Mouse (Mus musculus): Measurements from ENCODE around the gene Wdr77.
A peak's percentile ranks its signal among the peaks of the same experiment; 100 is the strongest.
"Not testable (repeated sequence)": the region's sequence is repeated elsewhere in the genome, so short reads cannot be mapped to it uniquely, and the experiment has no call there.

Wdr77 gene

GRCm38 (mm10) chr3:105951348-105951747 lies 7.8 kb upstream of the Wdr77 start:
- no peak for DNase-seq (ENCODE audit: low spot score in 2 of 2)

DNA sequence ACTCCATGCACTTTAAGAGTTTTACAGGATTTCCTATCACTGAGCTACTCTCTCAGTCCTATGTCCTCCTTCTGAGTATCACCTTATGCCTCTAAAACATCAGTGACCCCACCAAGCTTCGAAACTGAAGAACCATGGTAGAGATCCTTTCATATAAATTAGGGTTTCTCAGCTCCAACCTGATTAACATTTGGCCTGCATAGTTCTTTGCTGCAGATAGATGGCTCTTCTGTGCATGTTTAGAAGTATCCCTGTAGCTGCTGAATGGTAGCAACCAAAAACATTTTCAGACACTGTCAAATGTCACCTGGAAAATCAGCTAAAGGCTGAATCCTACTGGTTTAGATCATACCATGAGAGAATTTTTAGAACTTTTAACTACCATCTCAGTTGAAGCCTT lies 1.9 kb upstream of the Wdr77 start:
- DNase-seq (ENCODE audit: low spot score in 2 of 2) = no peak

DNA sequence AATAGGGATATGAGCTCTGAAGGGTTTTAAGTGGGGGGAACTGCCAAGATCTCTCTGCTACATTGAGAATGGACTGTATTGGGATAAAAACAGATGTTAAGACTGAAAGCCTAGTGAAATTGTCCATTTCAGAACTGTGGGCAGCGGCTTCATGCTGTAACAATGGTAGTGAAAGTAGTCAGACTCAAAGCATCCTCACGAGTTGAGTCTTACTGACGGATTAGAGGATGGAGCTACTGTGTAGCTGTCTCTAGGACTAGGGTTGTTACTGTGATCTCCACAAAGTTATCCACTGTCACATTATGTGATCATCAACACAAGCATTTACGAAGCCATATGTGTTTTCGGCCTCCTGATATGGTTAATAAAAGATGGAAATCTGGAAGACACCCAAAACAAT lies 965 bp upstream of the Wdr77 start:
- DNase-seq (ENCODE audit: low spot score in 2 of 2) = no peak

DNA sequence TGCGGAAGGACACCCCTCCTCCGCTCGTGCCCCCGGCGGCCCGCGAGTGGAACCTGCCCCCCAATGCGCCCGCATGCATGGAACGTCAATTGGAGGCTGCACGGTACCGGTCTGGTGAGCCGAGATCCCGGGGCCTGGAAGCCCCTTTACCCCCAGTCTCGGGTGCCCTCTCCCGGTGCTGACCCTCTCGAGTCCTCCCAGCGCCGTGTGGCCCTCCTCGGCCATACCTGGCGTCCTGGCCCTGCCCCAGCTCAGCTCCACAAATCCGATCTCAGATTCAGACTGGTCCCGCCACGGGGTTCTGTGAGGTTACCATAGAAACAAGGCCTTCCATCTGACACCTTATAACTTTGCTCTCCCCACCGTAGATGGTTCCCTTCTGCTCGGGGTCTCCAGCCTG lies 416 bp downstream of the Wdr77 start:
- no peak for DNase-seq (ENCODE audit: low spot score in 2 of 2)

DNA sequence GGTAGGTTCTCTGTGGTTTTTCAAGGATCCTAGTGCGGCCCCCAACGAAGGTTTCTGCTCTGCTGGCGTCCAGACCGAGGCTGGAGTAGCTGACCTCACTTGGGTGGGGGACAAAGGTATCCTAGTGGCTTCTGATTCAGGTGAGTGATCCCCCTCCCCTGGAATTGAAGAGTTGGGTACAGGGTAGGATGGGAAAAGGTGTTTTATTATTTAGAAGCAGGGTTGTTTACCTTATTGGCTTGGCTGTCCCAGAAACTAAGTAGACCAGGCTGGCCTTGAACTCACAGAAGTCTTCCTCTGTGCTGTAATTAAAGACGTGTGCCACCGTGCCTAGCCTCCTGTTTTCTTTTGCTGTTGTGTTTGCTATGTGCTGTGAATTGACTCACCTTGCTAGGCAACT lies 830 bp downstream of the Wdr77 start, which contains the start of gene Atp5f1:
TSS of gene Atp5f1 (minus strand) at position 101 of the 400 bp plus-strand sequence.
- DNase-seq (ENCODE audit: low spot score in 2 of 2) = no peak

DNA sequence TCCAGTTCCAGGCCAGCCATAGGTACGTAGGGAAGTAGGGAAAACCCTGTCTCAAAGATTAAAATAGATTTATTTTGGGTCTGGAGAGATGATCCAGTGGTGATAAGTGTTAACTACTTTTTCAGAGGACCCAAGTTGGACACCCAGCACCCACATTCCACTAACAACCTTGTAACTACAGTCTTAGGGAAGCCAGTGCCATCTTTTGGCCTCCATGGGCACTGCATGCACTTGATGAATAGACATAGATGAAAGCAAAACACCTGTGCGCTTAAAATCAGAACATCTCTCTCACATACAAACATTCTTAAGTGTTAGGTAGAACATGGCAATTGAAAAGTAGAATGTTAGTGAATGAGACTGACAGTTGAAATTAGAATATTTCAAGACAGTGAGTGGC lies 1.5 kb downstream of the Wdr77 start:
- no peak for DNase-seq (ENCODE audit: low spot score in 2 of 2)

DNA sequence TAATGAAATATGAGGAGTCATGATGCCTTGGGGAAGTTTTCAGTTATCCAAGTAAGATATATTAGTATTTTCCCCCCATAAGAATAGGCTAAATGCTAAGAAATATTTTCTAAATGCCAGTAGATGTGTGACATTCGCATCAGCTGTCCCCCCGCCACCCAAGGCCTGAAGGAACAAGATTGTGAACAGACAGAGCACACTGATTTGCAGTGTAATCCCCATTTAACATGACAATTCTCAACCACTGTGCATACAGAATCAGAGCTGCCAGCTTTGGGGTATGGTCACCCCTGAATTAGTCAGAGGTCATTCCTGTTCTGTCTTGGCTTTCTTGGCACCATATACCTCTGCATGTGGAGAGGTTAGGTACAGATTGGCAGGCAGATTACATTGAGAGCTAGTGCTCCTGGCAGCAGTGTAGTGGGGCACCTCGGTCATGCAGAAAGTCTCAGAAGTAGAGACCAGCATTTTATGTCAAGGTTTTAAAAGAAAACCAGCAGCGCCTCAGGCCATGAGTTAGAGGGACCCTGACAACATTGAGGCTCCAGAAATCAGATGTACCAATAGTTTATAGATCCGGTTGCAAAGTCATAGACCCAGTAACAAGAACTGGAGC lies 12.8 kb downstream of the Wdr77 start:
- DNase-seq (ENCODE audit: low spot score in 2 of 2) = no peak

DNA sequence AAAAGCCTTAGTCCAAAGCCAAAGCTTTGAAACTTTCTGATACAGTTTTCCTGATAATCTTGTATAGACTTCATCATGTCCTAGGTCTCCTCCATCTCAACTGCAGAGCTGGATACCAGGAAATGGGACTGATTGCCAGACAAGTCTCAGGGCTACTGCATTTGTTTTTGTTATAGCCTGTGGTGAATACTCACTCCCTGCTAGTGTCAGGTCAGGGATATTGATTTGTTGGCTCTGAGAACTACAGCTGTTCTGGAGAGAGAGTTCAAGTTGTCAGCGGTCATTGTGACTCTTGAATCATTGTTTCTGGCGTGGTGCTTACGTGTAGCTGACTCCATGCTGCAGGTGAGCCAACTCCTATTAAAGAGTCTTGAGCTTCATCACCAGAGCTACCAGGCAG lies 14.2 kb downstream of the Wdr77 start, which contains the start of gene Ovgp1:
TSS of gene Ovgp1 (plus strand) at position 301 of the 400 bp plus-strand sequence.
- no peak for DNase-seq (ENCODE audit: low spot score in 2 of 2)

DNA sequence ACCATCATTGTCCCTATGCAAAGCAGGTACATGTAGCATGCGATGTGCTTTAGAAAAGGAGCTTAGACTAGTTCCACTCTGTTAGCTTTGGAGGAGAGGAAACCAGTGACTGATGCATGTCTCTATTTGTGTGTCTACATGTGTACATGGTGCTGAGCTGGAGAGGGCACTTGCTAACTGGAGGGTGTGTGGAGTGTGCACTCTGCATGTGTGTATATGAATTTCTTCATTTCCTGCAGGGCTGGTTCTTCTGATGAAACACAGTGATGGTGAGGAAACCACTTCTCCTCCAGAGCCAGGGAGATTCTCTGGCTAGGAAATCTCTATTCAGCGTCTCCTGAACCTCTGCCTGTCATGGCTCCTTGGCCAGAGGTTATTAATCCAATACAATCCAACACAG lies 15.0 kb downstream of the Wdr77 start:
- DNase-seq (ENCODE audit: low spot score in 2 of 2) = no peak

GRCm38 (mm10) chr3:105989611-105990010 lies 30.4 kb downstream of the Wdr77 start:
- DNase-seq (ENCODE audit: low spot score in 2 of 2) = not testable (repeated sequence)

DNA sequence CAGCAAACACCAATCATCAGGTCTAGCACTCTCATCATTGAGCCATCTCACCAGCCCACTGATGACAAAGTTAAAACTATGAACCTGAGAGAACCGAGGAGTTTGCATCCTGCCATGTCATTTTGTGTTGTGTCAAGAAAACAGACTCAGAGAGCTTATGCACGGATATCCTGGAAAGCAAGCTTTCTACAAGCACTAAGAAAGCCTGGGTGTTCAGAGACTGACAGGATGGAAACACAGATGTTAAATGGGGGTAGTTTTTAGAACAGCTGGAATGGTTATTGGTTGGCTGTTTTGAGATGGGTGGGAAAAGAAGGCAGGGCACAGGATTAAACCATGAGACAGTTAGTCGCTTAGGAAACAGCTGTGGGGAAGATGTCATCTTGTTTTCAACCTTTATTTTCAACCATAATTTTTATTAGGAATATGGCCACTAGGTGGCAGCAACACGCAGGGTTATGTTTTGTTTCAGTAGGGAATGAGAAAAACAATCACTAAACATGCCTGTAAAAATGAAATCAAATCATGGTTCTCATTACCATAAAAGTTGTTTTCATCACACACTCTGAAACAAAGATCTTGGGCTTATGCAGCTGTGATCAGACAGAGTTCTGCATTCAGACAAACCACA lies 32.6 kb downstream of the Wdr77 start:
- DNase-seq (ENCODE audit: low spot score in 2 of 2) = peak; percentile 35 to 51

- DNase-seq (ENCODE audit: low spot score in 2 of 2) = no peak
Measured at GRCm38 (mm10) chr3:105994730-105995129, 35.6 kb downstream of the Wdr77 start.

GRCm38 (mm10) chr3:106000707-106001375 lies 41.7 kb downstream of the Wdr77 start:
- no peak for DNase-seq (ENCODE audit: low spot score in 2 of 2)

DNA sequence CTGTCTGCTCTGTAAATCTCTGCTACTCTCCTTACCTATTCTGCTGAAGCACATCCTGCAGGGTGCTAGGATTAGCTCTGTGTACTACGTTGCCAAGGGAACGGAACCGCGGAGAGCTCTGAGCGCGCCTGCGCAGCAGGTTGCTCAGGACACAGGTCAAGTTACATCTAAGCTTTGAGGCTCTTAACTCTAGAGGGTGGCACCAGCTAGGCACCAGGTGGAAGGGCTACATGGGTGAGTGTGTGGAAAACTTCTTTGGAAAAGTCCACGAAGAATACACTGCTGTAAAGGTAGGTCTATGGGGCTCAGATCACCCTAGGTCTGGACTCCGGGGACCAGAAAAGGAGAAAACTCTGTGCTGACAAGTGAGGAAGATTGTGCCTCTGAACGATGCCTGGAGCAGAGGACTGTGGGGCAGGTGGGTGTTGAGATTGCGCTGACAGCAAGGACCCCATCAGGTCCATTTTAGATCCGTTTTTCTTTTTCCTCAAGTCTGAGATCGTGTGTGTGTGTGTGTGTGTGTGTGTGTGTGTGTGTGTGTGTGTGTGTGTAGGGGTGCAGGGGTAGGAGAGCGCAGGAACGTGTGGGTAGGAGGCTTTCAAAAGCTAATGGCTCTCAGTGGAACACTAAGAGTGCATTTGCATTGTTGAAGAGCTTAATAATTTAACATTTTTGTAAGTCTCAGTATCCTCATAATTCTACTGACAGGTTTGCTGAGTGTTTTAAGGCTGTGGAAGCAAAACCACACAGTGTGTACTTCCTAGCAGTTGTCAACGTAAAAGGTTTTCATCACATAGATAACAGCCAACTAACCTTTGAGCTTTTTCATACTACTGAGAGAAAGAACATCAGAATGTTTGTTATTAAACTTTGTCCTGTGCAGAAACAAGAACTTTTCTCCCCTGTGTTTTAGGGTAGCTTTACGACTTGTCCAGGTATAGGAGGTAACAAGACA lies 42.5 kb downstream of the Wdr77 start:
- peak; percentile 24 to 40 for DNase-seq (ENCODE audit: low spot score in 2 of 2)

- DNase-seq (ENCODE audit: low spot score in 2 of 2) = not testable (repeated sequence)
Measured at GRCm38 (mm10) chr3:106003360-106003759, 44.2 kb downstream of the Wdr77 start.

DNA sequence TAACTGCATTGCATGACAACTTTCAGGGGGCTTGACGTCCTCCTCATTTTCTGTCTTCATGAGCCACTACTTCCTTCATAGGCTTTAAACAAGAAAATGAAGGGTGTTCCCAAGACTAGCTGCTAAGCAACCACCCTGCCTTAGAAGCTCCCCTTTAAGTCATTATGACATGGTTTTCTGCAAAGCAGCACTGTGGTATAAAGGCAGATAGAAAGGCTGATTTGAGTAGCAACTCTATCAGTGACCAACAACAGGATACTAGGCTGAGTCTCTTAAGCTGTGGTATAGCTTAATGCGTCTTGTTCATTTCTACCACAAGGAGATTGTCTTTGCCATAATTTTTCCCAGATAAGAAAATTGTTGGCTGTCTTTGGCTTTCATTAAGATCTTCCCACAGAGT lies 55.4 kb downstream of the Wdr77 start, which contains the start of gene Pifo:
TSS of gene Pifo (minus strand) at position 101 of the 400 bp plus-strand sequence.
- DNase-seq (ENCODE audit: low spot score in 2 of 2) = no peak
